Mouse (Mus musculus) heart, embryonic 12.5 days (tissue): ENCODE results near the gene C8g. TPM values are rescaled to one million over a fixed set of nuclear protein-coding genes. Genes with fewer than 3 reads are reported as not detected.
A peak's percentile ranks its signal among the peaks of the same experiment; 100 is the strongest.

Experiments used
- ATAC-seq: fragments of 200-750 bp; cut with Nextera tagmentation; 2 replicates; pipeline ENCODE4 v1.8.0; 2017; ENCODE audit warnings: moderate TSS enrichment, moderate library complexity; ENCODE audit not compliant: insufficient number of reproducible peaks, low FRiP score
- H3K27ac ChIP-seq: fragments of 300-500 bp; sonication (generic); 2 replicates; pipeline ENCODE4 v1.5.1; 2016; ENCODE audit warnings: mild to moderate bottlenecking, moderate library complexity; ENCODE audit not compliant: poor library complexity, severe bottlenecking
- H3K27me3 ChIP-seq: fragments of 300-500 bp; sonication (generic); replicated peaks from 2 replicates; pipeline ENCODE4 v1.6.1; 2016; ENCODE audit warnings: mild to moderate bottlenecking, moderate library complexity
- H3K36me3 ChIP-seq: fragments of 300-500 bp; sonication (generic); 2 replicates; pipeline ENCODE4 v1.6.1; 2016; ENCODE audit warnings: mild to moderate bottlenecking, moderate library complexity
- H3K4me1 ChIP-seq: fragments of 300-500 bp; sonication (generic); replicated peaks from 2 replicates; pipeline ENCODE4 v1.6.1; 2016; ENCODE audit warnings: mild to moderate bottlenecking
- H3K4me2 ChIP-seq: fragments of 300-500 bp; sonication (generic); 2 replicates; pipeline ENCODE4 v1.6.1; 2016; ENCODE audit warnings: mild to moderate bottlenecking, moderate library complexity
- H3K4me3 ChIP-seq: fragments of 300-500 bp; sonication (generic); 2 replicates; pipeline ENCODE4 v1.5.1; 2016; ENCODE audit warnings: mild to moderate bottlenecking
- H3K9ac ChIP-seq: fragments of 300-500 bp; sonication (generic); 2 replicates; pipeline ENCODE4 v1.6.1; 2016; ENCODE audit warnings: mild to moderate bottlenecking, moderate library complexity
- H3K9me3 ChIP-seq: fragments of 300-500 bp; sonication (generic); replicated peaks from 2 replicates; pipeline ENCODE4 v1.6.1; 2016; ENCODE audit warnings: mild to moderate bottlenecking, moderate library complexity
- WGBS: fragments of 180-500 bp; shearing (Covaris S2); methylation state at CpG from one replicate; pipeline ENCODE4 v1.1.7; 2016; 5-methylcytosine and 5-hydroxymethylcytosine counted together
- polyA plus RNA-seq: library from polyadenylated mRNA; unstranded; fragments of >200 nt; fragmentation: Nextera tagmentation; extraction: Ambion mirVana; gene quantifications from 2 replicates; pipeline ENCODE4 v1.2.1, GENCODE M21; 2016

Gene C8g
- polyA plus RNA-seq, 1 experiment from 2014 or later: 2.4 TPM

DNA sequence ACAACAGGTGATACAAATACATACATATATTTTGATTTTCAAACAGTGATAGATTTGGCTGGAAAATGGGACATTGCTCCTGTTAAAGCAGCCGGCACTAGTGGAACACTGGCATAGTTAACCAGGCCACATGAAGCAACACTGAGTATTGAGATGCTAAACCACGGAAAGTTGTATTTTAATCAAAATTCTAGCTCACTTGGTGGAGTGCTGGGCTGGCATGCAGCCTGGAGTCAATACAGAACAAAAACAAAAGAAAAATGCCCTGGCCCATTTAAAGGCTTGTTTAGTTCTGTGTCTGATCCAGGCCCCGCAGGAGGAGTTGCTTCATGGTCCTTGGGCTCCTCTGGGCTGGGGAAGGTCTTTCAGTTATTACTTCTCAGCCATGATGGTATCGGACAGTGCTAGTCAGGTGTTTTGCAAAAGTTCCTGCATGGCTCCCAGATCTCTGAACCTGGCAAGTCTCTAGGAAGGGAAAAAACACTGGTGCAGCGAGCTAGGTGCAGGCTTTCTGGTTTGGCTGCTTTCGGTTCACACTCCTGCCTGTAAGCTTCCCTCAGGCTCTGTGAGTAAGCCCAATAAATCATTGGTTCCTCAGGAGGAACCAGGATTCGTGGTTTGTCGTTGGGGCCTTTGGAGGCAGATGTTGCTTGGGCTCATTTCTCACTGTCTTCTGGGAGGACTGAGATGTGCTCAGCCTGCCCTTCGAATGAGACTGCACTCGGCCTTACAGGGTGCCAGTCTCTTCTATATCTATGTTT lies 21.8 kb downstream of the C8g start:
- H3K27ac ChIP-seq: no peak overlapping the region
- H3K4me3 ChIP-seq: no peak overlapping the region
- no peak overlapping the region for H3K9ac ChIP-seq
- no peaks in the 10 kb centered on the region for H3K9me3 ChIP-seq
- H3K4me1 ChIP-seq: no peaks in the 10 kb centered on the region
- no peak overlapping the region for H3K4me2 ChIP-seq
- peaks cover 27% of the 10 kb centered on the region for H3K27me3 ChIP-seq
- ATAC-seq: no peak
- 67% methylated on average over 10 of the region's 10 CpGs for WGBS
- H3K36me3 ChIP-seq: no peaks in the 10 kb centered on the region

DNA sequence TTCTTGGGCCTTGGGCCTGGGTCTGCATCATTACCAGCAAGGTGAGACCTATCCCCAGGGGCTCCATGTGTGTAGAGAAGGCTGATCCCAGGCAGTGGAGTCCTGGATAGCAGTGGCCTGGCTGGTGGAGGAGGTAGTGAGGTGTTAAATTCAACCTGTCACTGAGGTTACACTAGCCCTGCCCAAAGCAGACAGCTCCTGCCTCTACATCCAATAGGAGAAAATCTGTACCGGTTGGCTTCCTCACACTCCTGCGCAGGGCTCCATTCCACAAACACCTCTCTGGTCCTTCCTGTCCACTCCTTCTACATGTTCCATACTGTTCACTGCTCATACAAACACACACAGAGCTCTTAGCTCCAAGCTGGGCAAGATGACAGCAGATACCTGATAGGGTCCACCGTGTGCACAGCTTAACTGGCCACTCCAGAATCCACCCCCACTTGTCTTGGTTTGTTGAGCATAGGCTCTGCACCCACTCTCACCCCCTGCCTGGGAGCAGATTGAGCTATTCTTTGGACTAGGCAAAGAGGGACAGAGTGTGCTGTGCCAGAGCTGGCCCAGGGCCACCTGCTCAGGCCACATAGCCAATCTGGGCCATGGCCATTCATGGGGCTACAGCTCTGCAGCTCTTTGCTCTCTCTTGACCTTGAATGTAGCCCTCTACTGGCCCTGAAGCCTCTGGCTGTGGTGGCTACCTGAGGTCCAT lies 23.4 kb downstream of the C8g start:
- peaks cover 16% of the 10 kb centered on the region for H3K27me3 ChIP-seq
- H3K36me3 ChIP-seq: no peaks in the 10 kb centered on the region
- H3K4me2 ChIP-seq: no peak overlapping the region
- H3K4me1 ChIP-seq: 0 out of 2 replicates have a peak, but pooled peaks cover 3% of the 10 kb centered on the region
- ATAC-seq: no peak
- no peak overlapping the region for H3K9ac ChIP-seq
- whole genome bisulfite sequencing: 87% methylated on average over 3 of the region's 3 CpGs
- H3K27ac ChIP-seq: no peak overlapping the region
- no peak overlapping the region for H3K4me3 ChIP-seq
- no peaks in the 10 kb centered on the region for H3K9me3 ChIP-seq

DNA sequence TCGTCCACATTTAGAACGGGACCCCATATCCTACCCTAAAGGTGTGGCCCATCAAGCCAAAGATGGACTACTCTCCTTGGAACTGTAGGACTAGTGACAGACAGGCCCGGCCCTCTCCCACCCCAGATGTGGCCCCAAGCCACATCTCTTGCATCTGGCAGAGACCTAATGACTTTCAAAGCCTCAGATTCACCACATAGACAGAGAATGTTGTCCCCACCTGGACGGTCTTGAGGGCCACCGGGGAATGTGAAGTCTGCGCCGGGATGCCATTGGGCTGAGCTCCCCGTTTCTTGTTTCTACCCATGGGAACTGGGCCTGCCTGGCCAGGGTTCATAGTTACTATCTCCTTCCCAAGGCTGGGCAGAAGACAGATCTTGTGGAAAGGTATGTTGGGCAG lies 24.0 kb downstream of the C8g start:
- peaks cover 16% of the 10 kb centered on the region for H3K27me3 ChIP-seq
- H3K9ac ChIP-seq: no peak overlapping the region
- no peaks in the 10 kb centered on the region for H3K36me3 ChIP-seq
- no peak overlapping the region for H3K4me2 ChIP-seq
- H3K27ac ChIP-seq: no peak overlapping the region
- WGBS: 82% methylated on average over 8 of the region's 8 CpGs
- no peak overlapping the region for H3K4me3 ChIP-seq
- no peaks in the 10 kb centered on the region for H3K9me3 ChIP-seq
- H3K4me1 ChIP-seq: 0 out of 2 replicates have a peak, but pooled peaks cover 3% of the 10 kb centered on the region
- ATAC-seq: no peak

DNA sequence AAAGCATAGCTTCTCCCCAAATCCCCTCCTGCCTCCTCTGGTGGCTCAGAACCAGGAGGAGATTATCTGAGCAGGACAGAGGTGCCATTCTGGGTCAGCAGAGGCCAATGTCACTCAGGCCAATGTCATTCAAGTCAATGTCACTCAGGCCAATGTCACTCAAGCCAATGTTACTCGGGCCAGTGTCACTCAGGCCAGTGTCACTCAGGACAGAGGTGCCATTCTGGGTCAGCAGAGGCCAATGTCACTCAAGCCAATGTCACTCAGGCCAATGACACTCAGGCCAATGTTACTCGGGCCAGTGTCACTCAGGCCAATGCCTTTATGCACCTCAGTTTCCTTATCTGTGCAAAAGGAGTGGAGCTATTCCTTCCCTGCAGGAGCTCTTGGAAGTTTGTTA lies 29.0 kb downstream of the C8g start:
- H3K36me3 ChIP-seq: no peaks in the 10 kb centered on the region
- H3K4me2 ChIP-seq: no peak overlapping the region
- peaks cover 3% of the 10 kb centered on the region for H3K27me3 ChIP-seq
- H3K9ac ChIP-seq: no peak overlapping the region
- 68% methylated on average over 2 of the region's 2 CpGs for WGBS
- no peak overlapping the region for H3K4me3 ChIP-seq
- no peak for ATAC-seq
- no peak overlapping the region for H3K27ac ChIP-seq
- H3K9me3 ChIP-seq: no peaks in the 10 kb centered on the region
- peaks cover 25% of the 10 kb centered on the region for H3K4me1 ChIP-seq

DNA sequence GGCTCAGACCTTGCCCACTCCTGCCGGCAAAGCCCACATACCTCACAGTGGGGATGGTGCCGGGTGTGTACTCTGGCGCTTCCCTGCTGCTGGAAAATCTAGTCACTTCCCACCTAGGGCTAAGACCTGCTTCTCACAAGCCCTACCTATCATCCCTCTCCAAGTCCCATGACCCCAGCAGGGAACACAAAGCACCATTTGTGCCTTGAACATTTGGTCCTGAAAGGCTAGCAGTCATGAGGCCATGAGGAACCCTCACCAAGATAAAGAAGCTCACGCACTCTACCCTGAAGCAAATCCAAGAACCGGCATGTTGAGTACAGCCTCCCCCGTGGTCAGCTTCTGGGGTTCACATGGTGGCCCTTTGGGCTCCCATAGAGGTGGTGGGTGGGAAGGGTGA lies 31.6 kb downstream of the C8g start, which contains the start of gene Ptgds:
Ptgds (minus strand) TSS at position 78 of the 400 bp plus-strand sequence.
- no peak within 1 kb of the TSS for H3K27ac ChIP-seq
- no peak within 1 kb of the TSS for H3K9ac ChIP-seq
- ATAC-seq: no peak
- H3K36me3 ChIP-seq: no peaks in the 10 kb centered on the region
- 33% methylated on average over 6 of the region's 6 CpGs for WGBS
- no peaks in the 10 kb centered on the region; the same call in 1 of the 2 replicates for H3K27me3 ChIP-seq
- H3K4me3 ChIP-seq: no peak within 1 kb of the TSS
- no peak within 1 kb of the TSS for H3K4me2 ChIP-seq
- no peaks in the 10 kb centered on the region for H3K9me3 ChIP-seq
- H3K4me1 ChIP-seq: peaks cover 32% of the 10 kb centered on the region

DNA sequence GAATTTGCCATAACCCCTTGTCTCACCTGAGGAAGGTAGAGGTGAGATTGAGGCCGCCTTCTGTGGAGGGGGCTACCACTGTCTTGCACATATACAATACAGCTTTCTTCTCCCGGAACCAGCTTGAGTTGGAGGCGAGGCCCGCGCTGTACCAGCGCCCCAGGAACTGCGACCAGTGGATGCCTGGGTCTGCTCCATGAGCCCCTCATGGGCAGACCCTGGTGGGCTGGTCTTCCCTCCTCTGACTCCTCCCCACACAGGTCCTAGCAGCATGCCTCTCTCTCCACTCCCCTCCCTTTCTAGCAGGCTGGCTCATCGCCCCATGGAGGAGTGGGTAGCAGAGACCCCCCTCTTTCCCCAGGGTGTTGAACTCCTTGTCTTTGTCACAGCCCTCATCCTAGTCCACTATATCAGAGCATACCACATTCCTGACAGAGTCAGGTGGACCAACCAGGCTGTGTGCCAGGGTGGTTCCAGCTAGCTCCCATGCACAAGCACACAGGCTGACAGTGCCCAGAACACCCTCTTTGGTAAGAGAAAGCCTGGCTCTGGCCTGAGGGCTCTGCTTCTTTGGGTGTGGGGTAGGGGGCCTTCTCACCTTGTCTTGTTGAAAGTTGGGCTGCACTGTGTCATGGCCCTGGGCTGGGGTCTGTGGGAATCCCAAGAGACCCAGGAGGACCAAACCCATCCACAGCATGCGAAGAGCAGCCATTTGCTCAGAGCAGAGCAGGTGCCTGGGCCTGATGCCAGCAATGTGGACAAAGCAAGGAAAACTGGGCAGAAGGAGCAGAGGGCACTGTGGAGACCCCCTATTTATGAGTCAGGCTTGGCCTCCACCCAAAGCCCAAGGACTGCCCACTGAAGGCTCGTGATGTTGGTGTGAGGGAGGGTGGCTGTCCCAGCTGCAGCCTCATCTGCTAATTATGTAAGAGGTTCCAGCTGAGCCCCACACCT lies 32.3 kb downstream of the C8g start:
- Histone ChIP-seq H3K9me3 (no peaks in the 10 kb centered on the region), H3K36me3 (no peaks in the 10 kb centered on the region), H3K9ac (no peak overlapping the region), H3K4me3 (no peak overlapping the region), H3K27ac (no peak overlapping the region), H3K4me1 (peaks cover 32% of the 10 kb centered on the region), H3K27me3 (no peaks in the 10 kb centered on the region), H3K4me2 (no peak overlapping the region)
- peak; percentile 25; the same call in 1 of the 2 replicates for ATAC-seq
- WGBS: 72% methylated on average over 10 of the region's 10 CpGs

DNA sequence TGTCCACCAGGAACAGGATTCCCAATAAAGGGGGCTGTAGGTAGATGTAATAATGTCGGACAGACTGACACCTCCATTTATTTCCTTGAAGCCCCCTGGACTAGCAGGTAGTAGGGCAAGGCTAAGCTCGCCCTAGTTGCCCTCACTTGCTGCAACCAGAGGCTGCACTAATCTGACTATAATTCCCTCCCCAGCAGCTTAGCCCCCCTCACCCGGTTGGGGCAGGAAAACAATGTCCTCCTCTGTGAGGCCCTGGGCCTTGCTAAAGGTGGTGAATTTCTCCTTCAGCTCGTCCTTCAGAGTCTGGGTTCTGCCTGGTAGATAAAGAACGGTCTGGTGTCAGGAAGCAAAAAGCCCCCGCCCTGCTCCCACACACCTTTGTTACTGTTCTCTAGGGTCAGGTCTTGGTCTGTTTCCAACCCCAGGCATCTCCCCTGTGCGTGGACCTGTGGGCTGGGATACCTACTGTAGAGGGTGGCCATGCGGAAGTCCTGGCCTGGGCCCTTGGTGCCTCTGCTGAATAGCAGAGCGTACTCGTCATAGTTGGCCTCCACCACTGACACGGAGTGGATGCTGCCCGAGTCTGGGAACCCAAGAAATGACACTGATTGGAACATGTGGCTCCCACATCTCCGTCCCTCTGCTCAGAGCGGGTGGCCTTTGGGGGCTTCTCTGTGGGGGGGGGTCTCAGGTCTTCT lies 33.8 kb downstream of the C8g start:
- Histone ChIP-seq H3K36me3 (no peaks in the 10 kb centered on the region), H3K4me2 (no peak overlapping the region), H3K27me3 (no peaks in the 10 kb centered on the region), H3K9me3 (no peaks in the 10 kb centered on the region), H3K4me3 (no peak overlapping the region), H3K4me1 (peaks cover 29% of the 10 kb centered on the region), H3K27ac (no peak overlapping the region), H3K9ac (no peak overlapping the region)
- 63% methylated on average over 14 of the region's 14 CpGs for WGBS
- no peak for ATAC-seq

DNA sequence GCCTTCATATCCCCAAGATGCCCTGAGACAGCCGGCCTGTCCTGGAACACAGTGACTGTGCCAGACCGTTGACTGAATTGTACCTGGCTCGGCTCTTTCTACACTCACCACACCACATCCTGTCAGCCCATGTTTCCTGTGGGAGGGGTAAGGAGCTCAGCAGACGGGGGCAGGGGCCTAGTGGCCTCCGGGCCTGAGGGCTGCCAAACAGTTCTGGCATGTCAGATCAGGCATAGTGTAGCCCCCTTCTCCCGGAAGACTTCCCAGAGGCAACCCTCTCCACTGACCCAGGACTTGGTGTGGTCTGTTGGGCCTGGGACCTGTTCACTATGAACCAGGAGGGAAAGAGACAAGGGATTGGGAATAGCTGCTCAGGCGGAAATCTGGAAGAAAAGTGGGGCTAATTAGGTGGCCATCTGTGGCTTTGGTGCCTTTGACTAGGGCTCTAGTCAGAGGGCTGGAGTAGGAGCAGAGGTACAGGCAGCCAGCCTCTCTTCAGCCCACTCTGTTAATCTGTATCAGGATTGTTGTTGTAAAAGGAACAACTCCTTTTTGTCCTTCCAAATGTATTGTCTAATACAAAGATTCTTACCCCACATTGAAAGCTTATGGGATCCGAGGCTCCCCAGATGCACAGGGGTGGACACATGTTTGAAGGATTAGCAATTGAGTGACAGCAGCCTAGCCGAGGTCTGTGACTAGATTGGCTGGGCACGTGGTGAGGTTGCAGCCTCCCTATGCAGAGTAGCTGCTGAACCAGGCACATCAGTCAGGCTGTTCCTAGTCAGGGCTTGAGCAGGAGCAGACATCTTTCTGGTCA lies 35.5 kb downstream of the C8g start:
- Histone ChIP-seq H3K9me3 (no peaks in the 10 kb centered on the region), H3K4me2 (no peak overlapping the region), H3K4me3 (no peak overlapping the region), H3K27ac (no peak overlapping the region), H3K36me3 (no peaks in the 10 kb centered on the region), H3K9ac (no peak overlapping the region), H3K27me3 (no peaks in the 10 kb centered on the region), H3K4me1 (peaks cover 34% of the 10 kb centered on the region)
- no peak for ATAC-seq
- 45% methylated on average over 10 of the region's 10 CpGs for WGBS

DNA sequence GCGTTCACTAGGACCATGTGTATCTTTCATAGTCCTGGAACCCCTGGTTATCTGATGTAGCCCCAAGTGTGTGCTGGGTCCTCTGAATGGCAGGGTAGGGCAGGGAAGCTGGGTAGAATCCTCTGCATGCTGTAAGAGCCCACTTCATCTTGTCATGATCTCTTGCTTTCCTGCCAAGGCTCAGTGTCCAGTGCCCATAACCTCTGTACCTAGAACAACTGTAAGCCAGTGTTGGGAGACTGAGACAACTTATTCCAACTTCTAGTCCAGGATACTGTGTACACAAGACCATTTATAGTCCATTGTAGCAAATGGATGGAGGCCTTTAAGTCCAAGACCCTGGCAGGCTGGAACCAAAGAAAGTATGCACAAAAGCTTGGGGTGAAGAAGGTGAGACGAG lies 36.3 kb downstream of the C8g start:
- 81% methylated on average over 2 of the region's 2 CpGs for WGBS
- H3K9ac ChIP-seq: no peak overlapping the region
- no peak overlapping the region for H3K4me2 ChIP-seq

DNA sequence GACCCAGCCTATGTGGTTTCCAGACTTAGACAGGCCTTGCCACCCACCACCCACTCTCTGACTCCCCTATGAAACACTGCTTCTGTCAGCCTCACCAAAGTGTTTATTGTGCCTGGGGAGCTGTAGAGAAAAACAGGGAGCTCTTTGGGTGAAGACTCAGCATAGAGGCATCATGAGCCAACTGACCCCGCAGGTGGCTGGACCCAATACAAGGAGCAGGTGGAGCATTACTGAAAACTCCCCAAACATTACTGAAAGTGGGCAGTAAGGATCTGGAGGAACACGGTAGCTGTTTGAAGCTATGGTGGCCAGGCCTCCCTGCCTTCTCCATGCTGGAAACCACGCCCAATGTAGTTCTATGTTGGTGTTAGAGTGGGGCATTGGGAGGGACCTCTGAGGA lies 37.9 kb downstream of the C8g start:
- no peak for ATAC-seq
- no peak overlapping the region for H3K9ac ChIP-seq
- 0 out of 2 replicates have a peak, but pooled peaks cover under 1% of the 10 kb centered on the region for H3K36me3 ChIP-seq
- no peak overlapping the region for H3K4me3 ChIP-seq
- H3K4me2 ChIP-seq: no peak overlapping the region
- H3K27me3 ChIP-seq: no peaks in the 10 kb centered on the region
- H3K27ac ChIP-seq: no peak overlapping the region
- H3K4me1 ChIP-seq: peaks cover 38% of the 10 kb centered on the region
- 72% methylated on average over 3 of the region's 3 CpGs for WGBS
- no peaks in the 10 kb centered on the region for H3K9me3 ChIP-seq

More for the DNA sequence above, 36.3 kb downstream of the C8g start:
- no peaks in the 10 kb centered on the region for H3K36me3 ChIP-seq
- ATAC-seq: no peak
- no peaks in the 10 kb centered on the region for H3K9me3 ChIP-seq
- no peaks in the 10 kb centered on the region for H3K27me3 ChIP-seq
- H3K27ac ChIP-seq: no peak overlapping the region
- H3K4me3 ChIP-seq: no peak overlapping the region
- peaks cover 36% of the 10 kb centered on the region for H3K4me1 ChIP-seq
